ENCODE assay signal across 8 mouse cellular contexts in the genomic region with DNA sequence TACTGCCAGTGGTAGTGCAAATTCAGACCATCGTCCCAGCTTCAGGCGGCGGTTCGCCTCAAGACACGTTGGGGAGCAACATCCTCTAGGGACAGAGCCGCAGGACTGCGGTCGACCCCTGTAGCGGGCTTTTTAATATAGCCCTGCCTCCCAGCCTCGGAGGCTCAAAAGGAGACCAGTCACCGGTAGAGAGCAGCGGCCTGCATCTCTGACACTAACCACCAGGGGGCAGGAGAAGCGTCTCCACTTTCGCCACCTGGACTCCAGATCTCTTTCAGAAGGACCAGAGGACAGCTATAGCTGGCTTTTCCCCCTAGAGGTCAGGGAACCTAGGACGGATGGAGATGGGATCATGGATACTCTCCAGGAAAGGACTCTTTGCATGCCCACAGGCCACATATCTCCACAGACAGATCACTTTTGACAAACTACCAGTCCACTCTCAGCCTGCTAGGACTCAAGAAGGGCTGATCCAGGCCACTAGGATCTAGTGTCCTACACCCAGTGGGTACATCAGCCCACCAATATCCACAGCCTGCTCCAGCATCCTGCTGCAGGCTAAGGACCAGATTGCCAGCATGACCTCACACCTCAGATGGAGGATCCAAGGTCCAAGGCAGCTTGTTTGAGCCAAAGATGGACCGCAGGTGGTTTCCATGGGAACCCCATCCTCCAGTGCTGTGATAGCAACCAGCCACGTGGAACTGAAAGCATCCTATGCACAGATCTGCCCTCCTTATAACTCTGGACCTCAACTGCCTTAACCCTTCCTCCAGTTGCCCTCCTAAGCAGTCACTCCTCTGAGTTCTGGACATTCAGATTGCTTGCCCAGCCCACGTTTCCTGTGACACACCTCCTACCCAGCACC.
DNase-seq lines count a peak whose midpoint lies in the region; ATAC-seq and TF ChIP-seq lines count a peak whose summit lies in the region.

No protein-coding gene starts in this region.

- no peaks in the 10 kb centered on the region for H3K79me2 ChIP-seq in liver, adult 2 months (ENCODE audit: control insufficient read depth, insufficient read depth, low read length)

- H3K36me3 ChIP-seq in megakaryocyte, embryonic 14.5 days (replicated peaks; ENCODE audit: low read length): no peaks in the 10 kb centered on the region
- no peaks in the 10 kb centered on the region for H3K36me3 ChIP-seq in embryonic facial prominence, embryonic 15.5 days
- no peaks in the 10 kb centered on the region for H3K36me3 ChIP-seq in heart, embryonic 11.5 days (ENCODE audit: control insufficient read depth, insufficient read depth, low read length)
- no peaks in the 10 kb centered on the region for H3K36me3 ChIP-seq in kidney, embryonic 15.5 days
- no peaks in the 10 kb centered on the region for H3K36me3 ChIP-seq in liver, adult 2 months (ENCODE audit: control insufficient read depth, insufficient read depth, low read length)
- H3K36me3 ChIP-seq in stomach, embryonic 15.5 days: no peaks in the 10 kb centered on the region

- H3K9ac ChIP-seq in embryonic facial prominence, embryonic 15.5 days: 0 out of 2 replicates have a peak overlapping the region, but pooled peaks have one; percentile 18
- peak overlapping the region; percentile 54; the same call in 1 of the 2 replicates for H3K9ac ChIP-seq in heart, embryonic 11.5 days (ENCODE audit: low read depth, low read length)
- H3K9ac ChIP-seq in kidney, embryonic 15.5 days: no peak overlapping the region
- H3K9ac ChIP-seq in liver, adult 2 months (ENCODE audit: low read depth, low read length): no peak overlapping the region
- peak overlapping the region; percentile 11; the same call in 1 of the 2 replicates for H3K9ac ChIP-seq in stomach, embryonic 15.5 days

- peaks cover 54% of the 10 kb centered on the region for H3K4me1 ChIP-seq in megakaryocyte, embryonic 14.5 days
- H3K4me1 ChIP-seq in embryonic facial prominence, embryonic 15.5 days: peaks cover 44% of the 10 kb centered on the region
- peaks cover 21% of the 10 kb centered on the region for H3K4me1 ChIP-seq in heart, embryonic 11.5 days (ENCODE audit: control insufficient read depth, insufficient read depth, low read length)
- peaks cover 44% of the 10 kb centered on the region for H3K4me1 ChIP-seq in kidney, embryonic 15.5 days
- no peaks in the 10 kb centered on the region for H3K4me1 ChIP-seq in liver, adult 2 months (ENCODE audit: control insufficient read depth, insufficient read depth, low read length)
- peaks cover 24% of the 10 kb centered on the region for H3K4me1 ChIP-seq in stomach, embryonic 15.5 days

- peak overlapping the region; percentile 84 for H3K4me3 ChIP-seq in megakaryocyte, embryonic 14.5 days (replicated peaks)
- peak overlapping the region; percentile 35 for H3K4me3 ChIP-seq in embryonic facial prominence, embryonic 15.5 days (replicated peaks)
- peak overlapping the region; percentile 37 for H3K4me3 ChIP-seq in heart, embryonic 11.5 days (ENCODE audit: low read depth, low read length)
- H3K4me3 ChIP-seq in kidney, embryonic 15.5 days (replicated peaks): peak overlapping the region; percentile 36
- H3K4me3 ChIP-seq in liver, adult 2 months (ENCODE audit: insufficient read depth, low read depth, low read length): no peak overlapping the region
- H3K4me3 ChIP-seq in stomach, embryonic 15.5 days (replicated peaks): peak overlapping the region; percentile 25

- WGBS in embryonic facial prominence, embryonic 15.5 days: 14% methylated on average over 18 of the region's 18 CpGs
- WGBS in heart, embryonic 11.5 days (ENCODE audit: insufficient replicate concordance): 13% methylated on average over 18 of the region's 18 CpGs
- 15% methylated on average over 18 of the region's 18 CpGs for WGBS in kidney, embryonic 15.5 days
- WGBS in liver, adult 2 months: 12% methylated on average over 18 of the region's 18 CpGs
- WGBS in stomach, embryonic 15.5 days: 15% methylated on average over 18 of the region's 18 CpGs

- no peak for TF ChIP-seq POLR2A in liver, adult 2 months (IDR thresholded peaks at IDR 0.05; ENCODE audit: extremely low read depth, insufficient read depth, low read length)

- H3K27me3 ChIP-seq in megakaryocyte, embryonic 14.5 days (replicated peaks): peaks cover 61% of the 10 kb centered on the region
- peaks cover 34% of the 10 kb centered on the region for H3K27me3 ChIP-seq in embryonic facial prominence, embryonic 15.5 days
- H3K27me3 ChIP-seq in heart, embryonic 11.5 days (ENCODE audit: control insufficient read depth, insufficient read depth, low read length): peaks cover 49% of the 10 kb centered on the region
- peaks cover 35% of the 10 kb centered on the region for H3K27me3 ChIP-seq in kidney, embryonic 15.5 days
- peaks cover 5% of the 10 kb centered on the region for H3K27me3 ChIP-seq in liver, adult 2 months (ENCODE audit: control insufficient read depth, insufficient read depth, low read length)
- H3K27me3 ChIP-seq in stomach, embryonic 15.5 days (replicated peaks): peaks cover 35% of the 10 kb centered on the region

- DNase-seq in liver, adult 2 months (ENCODE audit: extremely low read depth, low read depth, low spot score): peak; percentile 12
- DNase-seq in neural tube, embryonic 10.5 days (ENCODE audit: extremely low spot score, low spot score): peak; percentile 89

- ATAC-seq in megakaryocyte, adult 5-6 weeks (ENCODE audit: poor library complexity, severe bottlenecking): no peak
- peak; percentile 49; the same call in 1 of the 2 replicates for ATAC-seq in embryonic facial prominence, embryonic 15.5 days (ENCODE audit: insufficient number of reproducible peaks, low FRiP score, low TSS enrichment, low read depth)
- ATAC-seq in heart, embryonic 11.5 days (replicated peaks; ENCODE audit: insufficient number of reproducible peaks, low FRiP score, low TSS enrichment): no peak
- peak; percentile 30; the same call in 1 of the 2 replicates for ATAC-seq in kidney, embryonic 15.5 days (replicated peaks; ENCODE audit: low FRiP score)
- 0 out of 2 replicates have a peak, but pooled peaks have one; percentile 17 for ATAC-seq in stomach, embryonic 15.5 days (ENCODE audit: insufficient read depth, low FRiP score, low read depth)

- TF ChIP-seq CTCF in liver, adult 2 months (IDR thresholded peaks at IDR 0.05; ENCODE audit: low read depth, low read length): peak; percentile 80

- H3K27ac ChIP-seq in embryonic facial prominence, embryonic 15.5 days (replicated peaks): peak overlapping the region; percentile 80
- H3K27ac ChIP-seq in heart, embryonic 11.5 days (ENCODE audit: low read depth, low read length): no peak overlapping the region
- H3K27ac ChIP-seq in kidney, embryonic 15.5 days: peak overlapping the region; percentile 34; the same call in 1 of the 2 replicates
- H3K27ac ChIP-seq in liver, adult 2 months (replicated peaks; ENCODE audit: insufficient read depth, low read depth, low read length): no peak overlapping the region
- H3K27ac ChIP-seq in stomach, embryonic 15.5 days: no peak overlapping the region

- H3K9me3 ChIP-seq in megakaryocyte, embryonic 14.5 days: no peaks in the 10 kb centered on the region
- no peaks in the 10 kb centered on the region for H3K9me3 ChIP-seq in embryonic facial prominence, embryonic 15.5 days (replicated peaks)
- no peaks in the 10 kb centered on the region for H3K9me3 ChIP-seq in heart, embryonic 11.5 days (replicated peaks; ENCODE audit: control insufficient read depth, low read length)
- no peaks in the 10 kb centered on the region for H3K9me3 ChIP-seq in kidney, embryonic 15.5 days (replicated peaks)
- H3K9me3 ChIP-seq in stomach, embryonic 15.5 days: no peaks in the 10 kb centered on the region

- peak overlapping the region; percentile 58 for H3K4me2 ChIP-seq in embryonic facial prominence, embryonic 15.5 days (replicated peaks)
- peak overlapping the region; percentile 75 for H3K4me2 ChIP-seq in heart, embryonic 11.5 days
- peak overlapping the region; percentile 71 for H3K4me2 ChIP-seq in kidney, embryonic 15.5 days
- peak overlapping the region; percentile 55 for H3K4me2 ChIP-seq in stomach, embryonic 15.5 days

Comparison
In these comparisons a context has a peak if more than half of its experiments do, and no peak if none do; other contexts are left out.
1. ATAC-seq: peak in embryonic facial prominence, embryonic 15.5 days (single experiment), kidney, embryonic 15.5 days (single experiment) and stomach, embryonic 15.5 days (single experiment); none in megakaryocyte, adult 5-6 weeks (single experiment) and heart, embryonic 11.5 days (single experiment).
2. H3K27ac ChIP-seq: peak in embryonic facial prominence, embryonic 15.5 days (single experiment) and kidney, embryonic 15.5 days (single experiment); none in heart, embryonic 11.5 days (single experiment), liver, adult 2 months (single experiment) and stomach, embryonic 15.5 days (single experiment).
3. H3K9ac ChIP-seq: peak in embryonic facial prominence, embryonic 15.5 days (single experiment), heart, embryonic 11.5 days (single experiment) and stomach, embryonic 15.5 days (single experiment); none in kidney, embryonic 15.5 days (single experiment) and liver, adult 2 months (single experiment).
4. Peak in every context shown above with its lines, with median percentiles within 50 percentile points of each other: H3K4me2 ChIP-seq.